Mouse (Mus musculus): ENCODE data around the gene Mast4.
A peak's percentile ranks its signal among the peaks of the same experiment; 100 is the strongest.

Mast4 gene

DNA sequence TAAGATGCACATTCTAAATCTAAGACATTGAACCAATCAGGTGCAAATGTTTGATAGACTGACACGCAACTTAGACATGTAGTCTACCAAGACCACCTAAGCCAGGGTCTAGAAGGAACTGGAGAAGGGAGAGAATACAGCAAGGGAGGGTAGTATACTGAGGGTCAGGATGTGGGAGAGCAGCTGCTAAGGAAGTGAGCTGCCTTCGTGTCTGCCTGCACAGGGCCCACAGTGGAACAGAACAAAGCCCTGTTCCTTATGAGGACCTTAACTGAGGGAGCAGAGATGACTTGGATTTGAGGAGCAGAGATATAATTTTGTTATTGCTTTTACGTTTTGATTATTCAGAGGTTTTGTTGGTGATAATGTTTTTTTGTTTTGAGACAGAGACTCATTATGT is 138.4 kb downstream of the Mast4 start:
- DNase-seq: no peak

DNA sequence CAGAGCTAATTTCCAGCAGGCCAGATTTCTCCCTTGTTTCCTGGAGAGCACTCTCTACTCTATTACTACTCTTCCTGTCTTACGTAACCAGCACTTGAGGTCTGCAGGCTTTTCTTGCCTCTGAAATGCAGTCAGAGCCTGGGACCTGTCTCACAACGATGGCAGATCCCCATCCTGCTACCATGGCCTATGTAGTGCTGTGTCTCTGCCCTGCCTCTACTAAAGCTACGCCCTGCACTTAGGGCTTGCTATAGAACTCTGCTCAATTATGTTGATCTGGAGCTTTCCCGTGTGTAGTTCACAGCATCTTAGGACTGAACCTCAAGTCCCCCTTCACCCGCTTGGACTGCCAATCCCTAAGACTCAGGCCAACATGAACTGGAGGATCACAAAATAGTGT is 150.7 kb downstream of the Mast4 start:
- no peak for DNase-seq

DNA sequence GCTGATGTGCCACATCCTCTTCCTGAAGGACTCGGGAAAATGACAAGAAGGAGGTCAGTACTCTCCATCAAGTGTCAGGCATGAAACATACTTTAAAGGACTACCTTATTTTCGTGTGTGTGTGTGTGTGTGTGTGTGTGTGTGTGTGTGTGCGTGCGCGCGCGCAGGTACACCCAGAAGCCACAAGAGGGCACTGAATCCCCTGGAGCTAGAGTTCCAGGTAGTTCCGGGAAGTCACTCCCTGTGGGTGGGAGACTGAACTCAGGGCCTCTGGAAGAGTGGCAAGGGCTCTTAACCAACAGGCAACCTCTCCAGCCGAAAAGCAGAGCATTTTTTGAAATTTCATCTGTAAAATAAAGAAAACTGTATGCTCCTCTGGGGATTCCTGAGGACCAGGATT is 152.5 kb downstream of the Mast4 start:
- no peak for DNase-seq

DNA sequence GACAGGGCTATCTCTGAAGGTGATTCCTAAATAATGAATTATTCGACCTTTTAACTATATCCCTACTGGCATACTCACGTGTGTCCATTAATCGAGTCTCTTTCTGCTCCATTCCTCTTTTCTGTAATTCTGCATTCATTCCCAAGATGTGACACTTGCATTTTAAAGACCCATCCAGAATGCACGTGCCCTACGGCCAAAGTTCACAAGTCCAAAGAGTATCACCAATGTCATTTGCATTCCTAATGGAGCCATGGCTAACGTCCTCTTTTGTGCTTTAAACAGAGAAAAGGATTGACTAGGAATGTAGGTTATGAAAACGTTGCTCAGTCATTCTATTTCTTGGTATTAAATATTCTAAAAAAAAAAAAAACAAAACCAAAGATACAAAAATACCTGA is 157.4 kb downstream of the Mast4 start:
- peak; percentile 51 to 74 for DNase-seq

DNA sequence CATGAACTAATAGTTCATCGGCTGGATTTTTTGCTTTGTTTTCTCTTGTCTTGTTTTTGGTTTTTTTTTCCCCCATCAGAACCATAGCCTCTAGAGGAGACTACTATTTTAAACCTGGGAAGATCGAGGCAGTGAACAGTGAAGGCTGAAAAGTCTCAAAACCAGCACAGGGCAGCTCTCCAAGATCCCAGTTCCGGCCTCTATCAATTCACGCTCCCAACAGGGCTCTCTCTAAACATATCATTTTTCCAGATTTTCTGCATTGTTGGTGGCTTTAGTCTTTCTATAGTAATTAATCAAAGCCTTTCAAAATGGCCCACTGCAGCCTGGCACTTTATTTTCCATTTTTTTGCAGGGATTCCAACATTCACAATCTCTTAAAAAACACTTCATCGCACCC is 159.9 kb downstream of the Mast4 start:
- no peak for DNase-seq

DNA sequence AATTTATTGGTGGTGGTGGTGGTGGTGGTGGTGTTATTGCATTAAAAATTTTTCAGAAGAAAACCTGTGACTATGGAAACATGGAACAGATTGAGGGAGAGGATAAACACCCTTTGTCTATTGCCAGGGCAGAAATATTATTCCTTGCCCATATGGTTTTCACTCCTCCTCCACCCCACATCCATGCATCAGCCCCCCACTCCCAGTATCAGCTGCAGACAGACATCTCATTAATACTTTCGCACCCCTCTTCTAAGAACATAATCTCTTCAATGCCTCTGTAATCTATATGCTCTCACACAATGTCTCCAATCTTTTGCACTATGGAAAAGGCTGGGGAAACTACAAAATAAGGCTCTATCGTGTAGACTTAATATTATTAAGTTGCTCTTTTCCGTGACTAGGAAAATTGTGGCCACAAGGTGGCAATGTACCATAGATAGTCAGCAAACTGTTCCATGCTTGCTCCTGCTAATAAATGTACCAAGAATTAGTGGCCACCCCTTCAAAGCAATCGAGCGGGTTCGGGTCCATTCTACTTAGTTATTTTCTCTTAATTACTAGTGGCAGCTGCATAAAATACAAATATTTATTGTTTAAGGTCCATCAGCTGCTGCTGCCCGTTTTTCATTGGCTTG is 160.6 kb downstream of the Mast4 start:
- peak; percentile 77 to 88 for DNase-seq

DNA sequence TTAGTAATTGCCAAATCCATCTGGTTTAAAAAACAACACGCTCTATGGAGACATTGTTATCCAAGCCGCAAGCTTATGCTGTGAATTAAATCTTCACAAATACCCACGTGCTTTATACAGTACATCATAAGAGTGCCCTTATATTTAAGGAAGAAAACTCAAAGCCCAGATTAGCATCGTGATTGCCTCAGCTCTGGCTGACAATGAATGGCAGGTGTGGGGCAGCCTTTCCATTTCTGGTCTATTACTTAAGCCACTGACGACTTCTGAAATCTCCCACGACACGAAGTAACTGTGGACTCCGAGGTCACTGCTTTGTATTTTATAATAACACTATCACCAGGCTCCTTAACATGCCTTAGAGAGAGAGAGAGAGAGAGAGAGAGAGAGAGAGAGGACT is 182.4 kb downstream of the Mast4 start:
- DNase-seq: no peak

DNA sequence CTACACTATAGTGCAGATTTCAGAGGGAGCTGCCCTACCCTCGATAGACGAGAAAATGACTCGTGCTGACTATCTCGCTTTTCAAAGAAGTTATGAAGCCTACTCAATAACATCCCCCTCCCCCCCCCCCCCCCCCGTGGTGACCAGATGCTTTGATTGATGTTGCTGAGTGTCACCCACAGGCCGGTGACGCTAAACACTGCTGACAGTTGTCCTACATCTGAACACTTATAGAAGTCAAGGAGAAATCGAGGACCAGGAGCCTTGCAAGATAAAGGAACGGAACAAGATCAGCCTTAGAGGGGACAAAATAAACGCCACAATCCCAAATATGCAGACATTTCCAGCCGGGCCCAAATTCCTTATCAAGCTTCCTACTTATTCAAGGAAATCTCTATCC is 183.1 kb downstream of the Mast4 start:
- no peak for DNase-seq

DNA sequence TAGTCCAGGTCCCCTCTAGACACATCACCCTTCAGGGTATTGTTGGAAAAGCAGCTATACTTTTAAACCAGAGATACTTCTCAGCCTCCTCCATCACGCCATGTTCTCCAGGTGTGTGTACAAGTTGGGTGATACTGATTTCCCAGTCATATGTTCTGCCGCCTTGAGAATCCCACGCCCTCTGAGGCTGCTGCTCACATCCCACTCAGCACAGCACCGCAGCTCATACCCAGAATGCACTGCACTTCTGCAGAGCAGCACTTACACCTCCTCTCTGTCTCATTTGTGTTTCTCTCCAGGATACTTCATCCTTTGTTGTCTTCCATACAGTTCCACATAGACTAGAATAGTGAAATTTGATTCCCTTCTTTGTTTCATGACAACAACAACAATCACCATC is 183.6 kb downstream of the Mast4 start:
- DNase-seq: no peak

DNA sequence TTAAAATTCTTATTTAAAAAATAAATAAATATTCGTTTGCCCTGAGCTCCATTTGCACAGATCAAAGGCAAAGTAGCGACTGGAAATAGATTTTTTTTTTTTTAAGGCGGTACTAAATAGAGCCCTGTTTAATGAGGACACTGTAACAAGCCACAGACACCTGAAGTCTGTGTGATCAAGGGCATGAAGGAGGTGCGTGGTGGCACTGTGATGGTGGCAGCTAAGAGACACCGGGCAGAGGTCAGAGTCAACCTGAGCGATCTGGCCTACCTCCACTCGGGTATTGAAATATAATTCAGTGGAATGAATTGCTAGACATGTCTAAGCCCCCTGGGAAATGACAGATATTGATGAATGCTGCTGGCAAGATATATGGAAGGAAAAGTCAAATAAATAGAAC is 184.9 kb downstream of the Mast4 start:
- DNase-seq: no peak

DNA sequence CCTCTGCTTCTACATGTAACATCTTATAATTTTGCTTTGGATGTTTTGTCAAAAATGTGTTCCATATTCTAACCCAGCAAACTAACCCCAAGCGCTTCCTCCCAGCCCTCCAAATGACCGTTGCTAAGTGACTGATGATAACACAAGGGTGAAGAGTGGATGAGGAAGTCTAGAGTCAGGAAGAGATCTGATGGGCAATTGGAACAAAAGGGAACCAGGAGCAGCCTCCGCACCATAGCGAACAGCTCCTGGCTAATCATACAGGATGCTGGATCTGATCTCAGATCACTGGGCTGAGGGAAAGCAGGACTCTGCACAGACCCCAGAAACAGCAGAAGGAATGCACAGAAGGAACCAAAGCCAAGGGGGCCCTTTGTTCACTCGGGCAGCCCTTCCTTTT is 190.0 kb downstream of the Mast4 start:
- DNase-seq: no peak

DNA sequence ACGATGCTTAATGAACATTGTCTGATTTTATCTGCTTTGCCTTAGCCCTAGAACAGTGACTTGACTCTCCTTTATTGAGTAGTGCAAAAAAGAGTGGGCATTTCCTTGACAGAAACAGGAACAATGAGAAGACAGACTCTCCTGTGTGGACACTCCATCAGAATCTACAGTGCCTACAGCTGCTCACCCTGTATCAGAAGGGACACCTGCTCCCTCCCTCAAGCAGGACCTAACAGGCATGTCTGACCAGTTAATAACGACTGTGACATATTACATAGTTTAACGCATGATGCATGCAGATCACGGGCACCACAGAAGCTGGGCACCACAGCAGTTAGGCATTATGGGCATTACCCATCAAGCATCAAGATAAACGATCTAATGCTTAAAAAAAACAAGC is 193.0 kb downstream of the Mast4 start:
- DNase-seq: no peak

DNA sequence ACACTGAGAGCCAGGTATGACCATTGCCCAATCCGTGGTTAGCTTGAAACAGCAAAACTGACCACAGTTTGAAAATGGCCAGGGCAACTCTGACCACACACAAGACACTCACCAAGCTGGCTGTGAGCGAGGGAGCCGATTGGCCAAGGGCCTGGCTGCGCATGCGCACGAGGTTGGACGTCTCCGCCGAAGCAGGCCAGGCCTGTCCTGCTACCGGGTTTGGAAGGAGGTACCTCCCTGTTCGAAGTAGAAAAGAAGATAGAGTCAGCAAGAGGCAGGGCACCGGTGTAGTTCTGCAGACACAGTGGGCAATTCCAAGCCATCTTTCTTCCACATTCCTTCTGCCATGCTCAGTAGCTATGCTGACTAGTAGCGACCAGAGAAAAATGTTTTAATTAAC is 194.2 kb downstream of the Mast4 start:
- DNase-seq: no peak

DNA sequence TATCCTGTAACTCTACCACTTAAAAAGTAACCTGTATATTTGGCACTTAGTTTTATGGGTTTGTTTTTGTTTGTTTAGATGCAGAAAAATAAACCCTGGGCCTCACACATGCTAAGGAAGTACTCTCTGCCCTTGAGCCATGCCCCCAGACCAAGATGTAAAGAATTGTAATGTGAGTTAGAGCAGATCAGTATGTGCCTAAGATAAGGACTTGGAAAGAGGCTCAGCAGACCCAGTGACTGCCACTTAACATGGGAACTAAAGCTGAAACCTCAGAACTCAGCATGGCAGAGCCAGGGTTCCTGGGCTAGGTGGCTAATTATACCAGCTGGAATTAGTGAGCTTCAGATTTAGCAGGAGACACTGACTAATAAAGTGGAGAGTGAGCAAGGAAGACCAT is 196.0 kb downstream of the Mast4 start:
- DNase-seq: no peak

DNA sequence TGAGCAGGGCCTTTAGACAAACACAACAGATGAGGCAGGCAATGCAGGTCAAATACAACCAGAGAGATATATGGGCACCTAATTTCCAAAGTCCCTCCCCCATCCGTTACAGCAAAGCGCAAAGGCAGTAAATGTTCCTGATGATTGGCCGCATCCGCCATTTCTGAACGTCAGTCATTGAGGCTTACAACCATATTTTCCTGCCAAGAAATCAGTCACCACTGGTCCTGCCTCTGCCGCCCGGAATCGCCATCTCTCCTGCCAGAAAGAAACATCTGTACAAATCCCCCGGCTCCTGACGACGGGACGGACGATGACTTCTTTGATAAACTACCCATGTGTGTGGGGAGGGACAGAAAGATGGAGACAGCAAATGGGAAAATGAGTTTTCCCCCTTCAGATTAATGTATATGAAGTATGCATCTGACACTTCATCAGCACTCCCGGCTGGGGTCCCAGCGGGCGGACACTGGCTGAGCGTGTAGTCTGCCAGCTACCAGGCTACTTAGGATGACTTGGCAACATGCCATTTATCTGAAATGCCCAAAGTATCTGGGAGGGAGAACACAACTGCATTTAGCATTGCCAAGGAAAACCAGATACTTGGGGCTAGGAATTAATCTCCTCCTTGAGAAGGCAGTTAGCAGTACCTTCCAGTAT is 198.9 kb downstream of the Mast4 start:
- DNase-seq: no peak

DNA sequence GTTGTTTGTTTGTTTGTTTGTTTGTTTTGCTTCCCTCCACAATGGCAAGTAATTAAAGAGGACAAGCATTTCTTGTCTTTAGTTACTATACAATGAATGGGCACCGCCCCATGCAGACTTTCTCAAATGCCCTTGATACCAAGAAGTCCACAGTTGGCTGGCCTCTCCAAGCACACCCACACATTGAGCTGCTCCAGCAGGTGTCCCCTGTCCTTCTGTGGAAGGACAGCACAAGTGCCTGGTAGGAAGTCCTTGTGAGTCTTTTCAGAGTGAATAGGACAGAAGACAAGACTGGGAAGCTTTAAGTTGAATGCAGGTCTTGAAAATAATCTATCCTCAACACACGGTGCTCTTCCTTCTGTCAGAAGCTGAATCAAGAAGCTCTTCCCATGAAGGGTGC is 202.5 kb downstream of the Mast4 start:
- no peak for DNase-seq

DNA sequence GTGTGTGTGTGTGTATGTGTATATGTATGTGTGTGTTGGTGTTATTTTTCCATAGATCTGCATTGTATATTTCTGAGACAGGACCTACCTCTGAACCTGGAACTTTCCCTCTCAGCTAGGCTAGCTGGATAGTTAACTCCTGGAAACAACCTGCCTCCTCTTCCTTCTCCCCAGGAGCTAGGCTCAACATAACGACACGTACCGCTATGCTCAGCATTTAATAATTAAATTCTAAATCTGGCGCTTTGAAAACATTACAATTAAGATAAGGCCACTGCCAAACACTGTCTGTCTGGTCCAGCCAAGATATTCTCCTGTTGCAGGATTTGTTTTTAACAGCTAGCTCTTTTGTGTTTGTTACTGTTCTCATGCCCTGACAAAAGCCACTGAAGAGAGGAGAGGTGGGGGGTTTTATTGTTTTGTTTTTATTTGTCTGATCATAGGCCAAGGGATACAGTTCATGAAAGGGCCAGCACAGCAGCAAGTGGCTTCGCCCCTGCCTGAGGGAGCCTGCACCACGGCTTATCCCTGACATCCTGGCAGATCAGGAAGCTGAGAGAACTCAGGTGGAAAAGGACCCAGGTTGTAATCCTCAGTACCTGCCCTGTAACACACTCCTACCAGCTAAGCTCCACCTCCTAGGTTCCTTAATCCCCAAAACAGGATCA is 205.0 kb downstream of the Mast4 start:
- DNase-seq: no peak

DNA sequence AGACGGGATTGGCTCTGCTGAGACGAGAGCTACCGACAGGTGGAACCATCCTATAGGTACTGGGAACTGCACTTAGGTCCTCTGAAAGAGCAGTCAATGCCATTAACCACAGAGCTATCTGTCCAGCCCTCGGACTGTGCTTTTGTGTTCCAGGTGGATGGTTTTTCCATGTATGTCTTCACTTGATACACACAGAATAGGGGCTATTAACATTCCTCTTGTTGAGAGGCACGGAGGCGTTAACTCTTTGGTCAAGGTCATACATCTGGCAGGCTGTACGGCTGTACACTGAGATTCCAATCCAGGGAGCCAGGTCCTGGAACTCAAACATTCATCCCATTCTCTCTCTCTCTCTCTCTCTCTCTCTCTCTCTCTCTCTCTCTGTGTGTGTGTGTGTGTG is 205.6 kb downstream of the Mast4 start:
- no peak for DNase-seq

DNA sequence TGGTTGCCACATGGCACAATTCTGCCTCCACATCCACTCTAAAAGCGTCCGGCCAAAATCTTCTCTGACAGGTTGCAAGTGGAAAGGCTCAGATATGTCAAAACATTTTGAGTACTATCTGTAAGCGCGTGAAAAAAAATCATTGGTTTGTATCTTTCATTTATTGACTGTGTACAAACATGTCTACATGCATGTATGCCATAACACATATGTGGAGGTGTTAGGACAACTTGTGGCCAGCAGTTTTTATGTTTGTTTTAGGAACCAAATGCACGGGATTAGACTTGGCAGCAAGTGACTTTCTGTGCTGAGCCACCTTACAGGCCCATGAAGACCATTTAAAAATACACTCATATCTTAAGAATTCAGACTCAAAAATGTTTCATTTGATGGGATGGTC is 206.7 kb downstream of the Mast4 start:
- no peak for DNase-seq

DNA sequence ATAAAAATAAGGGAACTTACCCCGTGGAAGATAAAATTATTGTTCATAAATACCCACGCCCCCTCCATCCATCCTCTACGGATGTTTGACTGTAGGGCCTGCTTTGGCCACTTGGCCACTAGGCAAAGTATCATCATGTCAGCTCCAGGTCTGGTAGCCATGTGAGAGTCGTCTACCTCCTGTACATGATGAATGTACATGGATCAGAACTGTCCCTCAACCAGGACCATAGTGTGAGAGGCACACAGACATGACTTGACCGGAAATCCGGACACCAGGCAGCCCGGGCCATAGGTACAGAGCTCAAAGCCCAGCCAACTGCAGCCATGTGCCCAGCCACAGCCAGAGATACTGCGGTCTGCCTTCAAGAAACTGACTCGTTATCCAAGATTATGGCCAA is 210.6 kb downstream of the Mast4 start:
- DNase-seq: no peak

DNA sequence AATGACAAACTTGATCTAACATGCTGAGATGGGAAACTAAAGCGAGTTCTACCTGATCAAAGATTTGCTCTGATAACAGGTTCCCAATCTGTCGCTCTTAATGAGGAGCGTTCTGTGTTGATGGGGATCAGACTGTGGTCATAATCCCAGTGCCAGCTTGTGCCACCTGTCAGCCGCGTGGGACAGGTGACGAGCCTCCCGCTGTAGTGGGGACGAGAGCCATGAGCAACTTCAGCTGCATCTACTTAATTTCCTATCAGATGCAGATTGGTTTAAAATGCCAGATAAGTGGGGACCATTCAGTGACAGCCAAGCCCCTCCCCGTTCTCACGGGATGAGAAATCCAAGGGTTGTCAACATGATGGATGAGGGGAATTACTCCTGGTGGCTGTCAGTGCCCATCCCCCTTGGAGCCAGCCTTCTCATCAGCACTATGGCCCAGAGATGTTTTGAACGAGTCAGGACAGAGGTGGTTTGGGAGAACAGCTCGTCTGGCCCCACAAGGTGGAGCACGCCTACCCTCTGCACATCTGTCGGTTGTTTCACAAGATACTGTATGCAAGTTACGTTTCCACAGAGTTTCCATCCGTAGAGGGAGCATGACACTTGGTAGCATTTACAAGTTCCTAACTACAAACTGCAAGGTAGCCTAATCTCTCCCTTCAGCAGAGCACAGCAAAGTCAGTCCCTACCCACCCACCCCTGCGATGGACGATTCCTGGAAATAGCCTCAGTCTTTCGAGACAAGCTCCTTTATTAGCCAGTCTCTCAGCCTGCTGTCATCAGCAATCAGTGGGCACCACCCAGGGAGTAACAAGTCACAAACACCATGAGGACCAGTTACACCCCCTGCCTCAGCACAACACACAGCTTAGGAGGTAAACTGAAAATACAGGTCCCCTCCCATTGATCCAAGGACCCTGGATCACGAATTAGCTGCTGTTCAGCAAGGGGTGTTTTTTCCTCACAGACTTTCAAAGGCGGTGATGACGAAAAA is 212.2 kb downstream of the Mast4 start:
- DNase-seq: no peak

DNA sequence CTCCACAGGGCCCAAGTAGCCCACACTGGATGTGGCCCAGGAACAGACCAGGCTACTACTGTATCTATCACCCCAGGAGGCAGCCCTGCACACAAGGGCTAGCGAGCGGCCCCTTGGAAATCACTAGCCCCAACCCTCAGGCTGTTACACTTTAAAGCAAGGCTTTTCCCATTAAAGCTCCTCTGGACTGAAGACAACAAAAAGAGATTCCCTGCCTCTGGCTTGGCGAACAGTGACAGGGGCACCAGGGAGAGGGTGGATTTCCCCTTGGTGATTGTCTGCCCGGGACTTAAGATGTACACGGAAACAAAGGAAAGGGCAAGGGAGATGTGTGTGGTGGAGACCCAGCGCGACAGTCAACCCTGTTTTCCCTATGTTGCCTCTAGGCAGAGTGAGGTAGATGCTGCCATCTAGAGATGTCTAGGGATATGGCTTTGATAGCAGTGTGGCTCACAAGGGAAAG is 213.6 kb downstream of the Mast4 start:
- peak in 1 of 2 experiments; percentile 45 for DNase-seq

DNA sequence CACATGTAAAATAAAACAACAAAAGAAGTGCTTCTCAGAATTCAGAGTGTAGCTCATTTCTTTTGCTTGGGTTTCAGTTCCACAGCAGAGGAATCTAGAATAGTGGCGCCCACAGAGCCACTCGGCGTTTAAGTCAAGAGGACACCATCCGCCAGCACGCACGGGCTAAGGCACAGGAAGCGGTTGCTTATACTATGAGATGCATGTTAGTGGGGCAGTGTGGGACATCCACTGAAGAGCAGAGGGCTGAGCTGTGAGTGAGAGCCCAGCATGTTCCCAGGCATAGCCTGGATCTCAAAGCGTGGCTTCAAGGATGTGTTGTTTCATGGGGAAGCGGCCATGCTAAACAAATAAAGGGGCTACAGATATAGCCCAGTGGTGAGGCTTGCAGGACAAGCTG is 214.6 kb downstream of the Mast4 start:
- no peak for DNase-seq
